Mouse (Mus musculus): ENCODE results near the gene Tmem132c. TPM values are rescaled to one million over a fixed set of nuclear protein-coding genes. Genes with fewer than 3 reads are reported as not detected.

Gene Tmem132c
- polyA plus RNA-seq, 1 experiment from 2014 or later: 1.7 TPM

- peaks cover 4% of the 10 kb centered on the region for H3K4me1 ChIP-seq (replicated peaks; ENCODE audit: control insufficient read depth, insufficient read depth)
- H3K36me3 ChIP-seq (ENCODE audit: control insufficient read depth, insufficient read depth, low read length): 0 out of 2 replicates have a peak, but pooled peaks cover 7% of the 10 kb centered on the region
- H3K27ac ChIP-seq (replicated peaks): no peak overlapping the region
- TF ChIP-seq EP300 (optimal IDR thresholded peaks at IDR 0.05): no peak
- no peak for TF ChIP-seq CTCF (IDR thresholded peaks at IDR 0.05; ENCODE audit: low read depth)
- 52% methylated on average over 6 of the region's 6 CpGs for WGBS
- H3K27me3 ChIP-seq (ENCODE audit: control insufficient read depth, insufficient read depth, low read length): no peaks in the 10 kb centered on the region
- peak; percentile 80 for ATAC-seq (ENCODE audit: low FRiP score, low TSS enrichment)
- peak; percentile 68 for DNase-seq (ENCODE audit: low spot score)
- no peaks in the 10 kb centered on the region for H3K9me3 ChIP-seq (ENCODE audit: control insufficient read depth, low read length)
- H3K9ac ChIP-seq (ENCODE audit: low read length): no peak overlapping the region
- H3K4me2 ChIP-seq (replicated peaks; ENCODE audit: low read depth): no peak overlapping the region
- no peak overlapping the region for H3K4me3 ChIP-seq (ENCODE audit: low read depth, low read length)
These were observed 369.3 kb downstream of the Tmem132c start for GRCm38 (mm10) chr5:127610787-127611509.

- Histone ChIP-seq H3K9ac (ENCODE audit: low read length) (no peak overlapping the region), H3K36me3 (ENCODE audit: control insufficient read depth, insufficient read depth, low read length) (0 out of 2 replicates have a peak, but pooled peaks cover 5% of the 10 kb centered on the region), H3K27ac (replicated peaks) (no peak overlapping the region), H3K27me3 (ENCODE audit: control insufficient read depth, insufficient read depth, low read length) (no peaks in the 10 kb centered on the region), H3K4me1 (replicated peaks; ENCODE audit: control insufficient read depth, insufficient read depth) (peaks cover 9% of the 10 kb centered on the region), H3K4me3 (ENCODE audit: low read depth, low read length) (no peak overlapping the region), H3K4me2 (replicated peaks; ENCODE audit: low read depth) (no peak overlapping the region), H3K9me3 (ENCODE audit: control insufficient read depth, low read length) (no peaks in the 10 kb centered on the region)
- ATAC-seq (ENCODE audit: low FRiP score, low TSS enrichment) (no peak), DNase-seq (ENCODE audit: low spot score) (no peak)
- 88% methylated on average over 1 of the region's 1 CpGs for WGBS
- TF ChIP-seq CTCF (IDR thresholded peaks at IDR 0.05; ENCODE audit: low read depth): no peak
- TF ChIP-seq EP300 (optimal IDR thresholded peaks at IDR 0.05): no peak
These were observed 370.3 kb downstream of the Tmem132c start for GRCm38 (mm10) chr5:127611881-127612280.

DNA sequence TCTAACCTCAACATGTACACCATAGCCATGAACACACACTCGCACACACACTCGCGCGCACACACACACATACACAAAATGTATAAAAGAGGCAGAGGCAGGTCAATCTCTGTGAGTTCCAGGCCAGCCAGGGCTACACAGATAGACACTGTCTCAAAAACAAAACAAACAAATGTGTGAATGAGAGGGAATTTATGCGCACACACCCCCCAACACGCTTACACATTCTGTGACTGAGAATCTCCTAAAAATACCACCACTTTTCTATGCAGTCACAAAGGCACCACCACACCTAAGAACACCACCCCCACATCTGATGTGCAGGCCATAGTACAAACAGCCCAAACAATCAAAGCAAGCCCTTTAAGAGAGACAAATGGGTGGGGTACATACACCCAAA lies 370.8 kb downstream of the Tmem132c start:
- Histone ChIP-seq H3K9ac (ENCODE audit: low read length) (no peak overlapping the region), H3K4me1 (replicated peaks; ENCODE audit: control insufficient read depth, insufficient read depth) (peaks cover 9% of the 10 kb centered on the region), H3K27ac (replicated peaks) (no peak overlapping the region), H3K4me2 (replicated peaks; ENCODE audit: low read depth) (no peak overlapping the region), H3K36me3 (ENCODE audit: control insufficient read depth, insufficient read depth, low read length) (0 out of 2 replicates have a peak, but pooled peaks cover 5% of the 10 kb centered on the region), H3K27me3 (ENCODE audit: control insufficient read depth, insufficient read depth, low read length) (no peaks in the 10 kb centered on the region), H3K9me3 (ENCODE audit: control insufficient read depth, low read length) (no peaks in the 10 kb centered on the region), H3K4me3 (ENCODE audit: low read depth, low read length) (no peak overlapping the region)
- 94% methylated on average over 6 of the region's 6 CpGs for WGBS
- ATAC-seq (ENCODE audit: low FRiP score, low TSS enrichment) (no peak), DNase-seq (ENCODE audit: low spot score) (no peak)
- no peak for TF ChIP-seq CTCF (IDR thresholded peaks at IDR 0.05; ENCODE audit: low read depth)
- no peak for TF ChIP-seq EP300 (optimal IDR thresholded peaks at IDR 0.05)

Measured in stomach, postnatal 0 days (tissue).